Mouse (Mus musculus): ENCODE results near the gene Slc8a2.

Gene Slc8a2

GRCm38 (mm10) chr7:16129421-16129845 is at the start of gene Slc8a2:
Gene Slc8a2 (plus strand): TSS chr7:16129826.
- DNase-seq (ENCODE audit: low spot score) = peak; percentile 60

- no peak for DNase-seq (ENCODE audit: low spot score)
These were observed 49.7 kb upstream of the Slc8a2 start for GRCm38 (mm10) chr7:16079947-16080346.

DNA sequence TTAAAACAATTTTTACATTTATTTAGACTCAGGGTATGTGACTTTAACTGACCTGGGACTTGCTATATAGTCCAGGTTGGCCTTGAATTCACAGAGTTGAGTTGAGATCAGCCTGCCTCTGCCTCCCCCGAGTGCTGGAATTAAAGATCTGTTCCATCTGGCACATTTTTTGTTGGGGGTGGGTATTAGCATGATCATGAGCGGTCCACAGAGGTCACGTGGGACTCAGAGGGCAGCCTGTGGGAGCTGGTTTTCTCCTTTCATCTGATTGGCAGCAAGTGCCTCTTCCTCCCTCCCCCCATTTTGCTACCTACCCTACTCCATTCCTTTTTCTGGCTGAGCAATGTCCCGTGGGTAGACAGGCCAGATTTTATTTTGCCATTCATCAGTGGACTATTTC is 49.0 kb upstream of the Slc8a2 start:
- no peak for DNase-seq (ENCODE audit: low spot score)

- no peak for DNase-seq (ENCODE audit: low spot score)
These were observed 46.3 kb upstream of the Slc8a2 start for GRCm38 (mm10) chr7:16083361-16083760.

- DNase-seq (ENCODE audit: low spot score) = no peak
These were observed 42.0 kb upstream of the Slc8a2 start for GRCm38 (mm10) chr7:16087587-16087986.

DNA sequence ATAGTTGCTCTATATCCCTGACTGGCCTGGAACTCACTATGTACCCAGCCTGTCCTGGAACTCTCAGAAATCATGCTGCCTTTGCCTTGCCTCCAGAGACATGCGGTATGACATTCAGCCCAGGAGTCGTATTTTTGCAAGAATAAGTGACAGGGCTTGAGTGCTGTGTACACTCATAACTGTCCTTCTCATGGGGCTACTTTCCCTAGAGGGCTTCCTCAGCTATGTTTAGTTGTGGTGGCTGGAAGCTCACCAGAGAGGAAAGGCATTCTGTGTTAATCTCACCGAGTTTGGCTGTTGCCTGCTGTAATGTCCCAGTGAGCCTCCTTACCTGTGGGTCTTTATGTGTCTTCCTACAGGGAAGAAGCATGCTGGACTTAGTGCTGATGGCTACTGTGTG is 35.0 kb upstream of the Slc8a2 start:
- DNase-seq (ENCODE audit: low spot score) = no peak

- peak; percentile 92 for DNase-seq (ENCODE audit: low spot score)
These were observed 31.3 kb upstream of the Slc8a2 start, which contains the start of gene Napa for GRCm38 (mm10) chr7:16098021-16099017. Gene Napa (plus strand): TSS chr7:16098458.

DNA sequence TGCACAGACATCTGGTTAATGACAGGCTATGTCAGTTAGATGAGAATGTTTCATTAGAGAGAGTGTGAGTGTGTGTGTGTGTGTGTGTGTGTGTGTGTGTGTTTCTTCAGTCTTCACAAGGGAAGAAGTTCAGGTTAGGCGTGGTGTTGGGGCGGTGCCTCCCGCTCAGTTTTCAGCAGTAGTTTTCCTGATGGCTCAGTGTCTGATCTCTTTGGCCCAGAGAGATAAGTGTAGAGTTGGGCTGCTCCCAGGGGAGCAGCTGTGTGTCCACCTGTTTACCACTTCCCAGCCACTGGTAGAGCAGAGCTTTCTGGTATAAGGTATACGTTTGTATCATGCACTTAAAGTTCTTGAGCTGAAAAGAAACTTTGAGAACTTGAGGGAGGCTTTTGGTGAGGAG is 29.7 kb upstream of the Slc8a2 start:
- no peak for DNase-seq (ENCODE audit: low spot score)

- no peak for DNase-seq (ENCODE audit: low spot score)
These were observed 28.5 kb upstream of the Slc8a2 start for GRCm38 (mm10) chr7:16101081-16101480.

GRCm38 (mm10) chr7:16101726-16102475 is 27.7 kb upstream of the Slc8a2 start:
- DNase-seq (ENCODE audit: low spot score) = no peak

GRCm38 (mm10) chr7:16102686-16103226 is 26.9 kb upstream of the Slc8a2 start:
- no peak for DNase-seq (ENCODE audit: low spot score)

- DNase-seq (ENCODE audit: low spot score) = no peak
These were observed 25.9 kb upstream of the Slc8a2 start for GRCm38 (mm10) chr7:16103760-16104159.

DNA sequence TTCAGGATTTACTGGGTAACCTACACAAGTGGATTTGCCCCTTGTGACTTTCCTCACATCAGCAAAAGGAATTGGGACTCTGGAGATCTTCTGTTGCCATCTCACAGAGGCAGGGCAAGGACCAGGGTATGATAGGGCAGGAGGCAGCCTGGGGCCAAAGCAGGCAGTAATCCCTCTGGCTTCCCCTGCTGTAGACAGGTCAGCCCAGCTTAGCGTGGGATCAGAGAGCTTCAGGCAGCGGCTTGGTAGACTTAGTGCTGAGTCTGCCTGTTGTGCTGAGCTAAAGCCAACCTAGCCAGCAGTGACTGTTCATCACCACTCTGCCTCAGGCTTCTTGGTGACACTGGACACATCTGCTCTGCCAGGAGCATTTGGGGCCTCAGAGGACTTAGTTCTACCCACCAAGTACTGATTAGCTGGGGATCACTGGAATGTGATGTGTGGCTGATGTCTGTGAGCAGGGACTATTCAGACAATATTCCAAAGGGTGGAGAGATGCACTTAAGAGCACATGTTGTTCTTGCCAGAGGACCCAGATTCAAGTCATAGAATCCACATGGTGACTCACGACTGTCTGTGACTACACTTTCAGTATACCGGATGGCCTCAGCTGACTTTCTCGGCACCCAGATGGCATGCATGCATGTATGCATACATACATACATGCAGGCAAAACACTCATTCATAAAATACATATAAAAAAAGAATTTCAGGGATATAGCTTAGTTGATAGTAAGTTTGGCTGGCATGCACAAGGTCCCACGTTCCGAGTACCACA is 24.8 kb upstream of the Slc8a2 start:
- no peak for DNase-seq (ENCODE audit: low spot score)

- no peak for DNase-seq (ENCODE audit: low spot score)
These were observed 20.6 kb upstream of the Slc8a2 start for GRCm38 (mm10) chr7:16108886-16109542.

- no peak for DNase-seq (ENCODE audit: low spot score)
These were observed 19.5 kb upstream of the Slc8a2 start for GRCm38 (mm10) chr7:16110158-16110557.

DNA sequence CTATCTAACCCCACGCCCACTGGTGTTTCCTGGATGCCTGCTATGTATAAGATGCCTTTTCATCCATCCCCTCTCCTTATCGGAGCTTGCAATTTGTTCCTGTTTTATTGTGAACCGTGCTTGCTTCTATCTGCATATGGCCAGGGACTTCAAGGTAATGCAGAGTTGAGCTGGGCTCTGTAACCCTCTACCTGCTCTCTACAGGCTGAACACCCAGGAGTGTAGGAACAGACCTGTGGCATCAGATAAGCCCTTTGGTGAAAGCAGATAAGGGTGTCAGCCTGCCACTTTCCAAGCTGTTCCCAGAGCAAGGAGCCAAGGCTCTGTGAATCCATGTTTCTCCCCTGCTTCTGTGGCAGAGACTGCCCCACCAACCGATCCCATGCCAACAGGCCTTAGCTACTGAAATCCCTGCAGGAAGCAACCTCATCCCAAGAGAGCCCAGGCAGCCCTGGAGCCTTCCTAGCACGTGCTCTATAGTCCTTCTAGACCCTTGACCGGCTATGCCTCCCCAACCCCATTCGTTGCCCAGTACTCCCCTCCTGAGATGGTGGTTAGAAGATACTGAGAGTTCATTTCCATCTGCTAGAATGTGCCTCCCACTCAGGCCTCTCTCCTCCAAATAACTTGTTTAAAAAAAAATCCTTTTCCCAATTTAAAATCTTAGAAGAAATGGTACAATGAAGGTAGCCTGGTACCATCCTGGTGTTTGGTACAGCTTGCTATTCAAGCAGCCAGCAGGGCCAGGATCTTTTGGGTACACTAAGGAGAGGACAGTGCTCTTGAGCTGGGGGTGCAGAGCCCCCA is 18.1 kb upstream of the Slc8a2 start:
- DNase-seq (ENCODE audit: low spot score) = no peak

DNA sequence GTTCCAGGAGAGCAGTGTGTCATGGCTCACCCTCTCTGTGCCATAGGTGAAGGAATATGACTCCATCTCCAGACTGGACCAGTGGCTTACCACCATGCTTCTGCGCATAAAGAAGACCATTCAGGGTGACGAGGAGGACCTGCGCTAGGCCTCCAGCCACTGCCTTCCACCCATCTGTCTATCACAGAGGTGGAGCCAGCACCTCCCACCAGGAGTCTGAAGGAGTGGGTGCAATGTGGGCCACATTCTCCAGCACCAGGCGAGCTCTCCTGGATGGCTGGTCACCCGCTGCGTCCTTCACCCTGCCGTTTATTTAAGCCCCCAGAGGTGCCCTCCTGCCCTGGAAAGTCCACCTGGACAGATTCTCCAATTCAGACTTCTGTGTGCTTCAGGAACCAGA is 13.2 kb upstream of the Slc8a2 start:
- no peak for DNase-seq (ENCODE audit: low spot score)

GRCm38 (mm10) chr7:16117100-16117499 is 12.5 kb upstream of the Slc8a2 start:
- no peak for DNase-seq (ENCODE audit: low spot score)

- peak; percentile 93 for DNase-seq (ENCODE audit: low spot score)
These were observed 9.9 kb upstream of the Slc8a2 start, which contains the start of gene Kptn for GRCm38 (mm10) chr7:16119569-16120261. Gene Kptn (plus strand): TSS chr7:16119895.

GRCm38 (mm10) chr7:16120262-16120600 is 9.4 kb upstream of the Slc8a2 start:
- no peak for DNase-seq (ENCODE audit: low spot score)

All from ovary, postnatal 14 days (tissue).